ENCODE assay signal across 8 mouse cellular contexts in genomic region chr10:79649070-79649751, GRCm38 (mm10). TPM values are rescaled to one million over a fixed set of nuclear protein-coding genes. Genes with fewer than 3 reads are reported as not detected.
DNase-seq lines count a peak whose midpoint lies in the region; ATAC-seq and TF ChIP-seq lines count a peak whose summit lies in the region.

No protein-coding gene starts in this region.

- DNase-seq in left cerebral cortex, adult 18-20 months (ENCODE audit: low spot score in 2 of 2): peak; percentile 82 to 89
- no peak for DNase-seq in left cerebral cortex, adult 11 months (ENCODE audit: low spot score)
- peak; percentile 70 for DNase-seq in cerebellum, adult 11-12 months
- peak; percentile 90 for DNase-seq in hindbrain, postnatal 0 days (ENCODE audit: low spot score)
- DNase-seq in layer of hippocampus, postnatal 25 days (ENCODE audit: extremely low spot score in 1 of 2, low spot score in 1 of 2): peak; percentile 67 to 88
- peak; percentile 73 for DNase-seq in skeletal muscle tissue, adult 2 months (ENCODE audit: low read depth, low spot score)

- H3K27me3 ChIP-seq in forebrain, embryonic 16.5 days (replicated peaks; ENCODE audit: control insufficient read depth, insufficient read depth, low read length): no peaks in the 10 kb centered on the region; the same call in 1 of the 2 replicates
- H3K27me3 ChIP-seq in hindbrain, postnatal 0 days (ENCODE audit: insufficient read depth, low read length): no peaks in the 10 kb centered on the region

- no peak overlapping the region for H3K4me3 ChIP-seq in forebrain, embryonic 16.5 days (replicated peaks; ENCODE audit: low read length)
- H3K4me3 ChIP-seq in hindbrain, postnatal 0 days (ENCODE audit: low read length): no peak overlapping the region

- H3K4me1 ChIP-seq in forebrain, embryonic 16.5 days (replicated peaks; ENCODE audit: control insufficient read depth, insufficient read depth, low read length): no peaks in the 10 kb centered on the region
- H3K4me1 ChIP-seq in hindbrain, postnatal 0 days (ENCODE audit: insufficient read depth, low read length): no peaks in the 10 kb centered on the region

- no peak overlapping the region for H3K9ac ChIP-seq in forebrain, embryonic 16.5 days (replicated peaks; ENCODE audit: low read depth, low read length)
- H3K9ac ChIP-seq in hindbrain, postnatal 0 days (replicated peaks; ENCODE audit: low read length): no peak overlapping the region

- TF ChIP-seq CTCF in hindbrain, postnatal 0 days (IDR thresholded peaks at IDR 0.05; ENCODE audit: low read depth): peak; percentile 98

- ATAC-seq in forebrain, embryonic 16.5 days: peak; percentile 78
- peak; percentile 79 for ATAC-seq in hindbrain, postnatal 0 days
- ATAC-seq in megakaryocyte-erythroid progenitor cell, adult 5-6 weeks (replicated peaks; ENCODE audit: low FRiP score, low TSS enrichment, poor library complexity, severe bottlenecking): peak; percentile 88

- H3K4me2 ChIP-seq in forebrain, embryonic 16.5 days (ENCODE audit: low read length): no peak overlapping the region
- no peak overlapping the region for H3K4me2 ChIP-seq in hindbrain, postnatal 0 days (ENCODE audit: low read depth, low read length)

- H3K9me3 ChIP-seq in forebrain, embryonic 16.5 days (ENCODE audit: control insufficient read depth, low read length): no peaks in the 10 kb centered on the region
- no peaks in the 10 kb centered on the region for H3K9me3 ChIP-seq in hindbrain, postnatal 0 days (ENCODE audit: low read length)

- no peak overlapping the region for H3K27ac ChIP-seq in forebrain, embryonic 16.5 days (ENCODE audit: low read length)
- H3K27ac ChIP-seq in hindbrain, postnatal 0 days: no peak overlapping the region

- H3K36me3 ChIP-seq in forebrain, embryonic 16.5 days (ENCODE audit: control insufficient read depth, insufficient read depth): no peaks in the 10 kb centered on the region
- H3K36me3 ChIP-seq in hindbrain, postnatal 0 days (ENCODE audit: insufficient read depth, low read length): no peaks in the 10 kb centered on the region

- WGBS in forebrain, embryonic 16.5 days: 30% methylated on average over 7 of the region's 7 CpGs
- WGBS in hindbrain, postnatal 0 days: 30% methylated on average over 7 of the region's 7 CpGs

RNA-seq across cellular contexts. Expression of gene Odf3l2, which starts 3.7 kb away (rescaled TPM):
- under 1 TPM in 1 of 2 experiments, not detected in 1; 0.82 TPM for total RNA-seq in left cerebral cortex, adult 18-20 months (2021)
- 0.28 TPM in 1 of 2 replicates, not detected in the other for polyA plus RNA-seq in forebrain, embryonic 16.5 days (2015; fragmentation: Nextera tagmentation; extraction: Ambion mirVana)
- 0.42 and 2.0 TPM in 2 replicates for total RNA-seq in hindbrain, postnatal 0 days (2014; rRNA removed)
- polyA plus RNA-seq in hindbrain, postnatal 0 days (2015; fragmentation: Nextera tagmentation; extraction: Ambion mirVana): 0.60 and 0.71 TPM in 2 replicates
- under 1 TPM in 1 of 2 experiments, not detected in 1; 0.22 TPM for total RNA-seq in layer of hippocampus, postnatal 25 days (2021)
- not detected in 2 replicates for total RNA-seq in megakaryocyte-erythroid progenitor cell, adult 5-6 weeks (2014; fragmentation: Nextera tagmentation)
- not detected in 2 replicates for total RNA-seq in megakaryocyte-erythroid progenitor cell, adult 5-6 weeks (2017)

RNA-seq across cellular contexts. Expression of gene Shc2, which starts 11.5 kb away (rescaled TPM):
- 10 to 100 TPM; 44.3 to 50.1 TPM for total RNA-seq in left cerebral cortex, adult 18-20 months (2021)
- 12.3 and 16.0 TPM in 2 replicates for polyA plus RNA-seq in forebrain, embryonic 16.5 days (2015; fragmentation: Nextera tagmentation; extraction: Ambion mirVana)
- 66.2 and 67.9 TPM in 2 replicates for total RNA-seq in hindbrain, postnatal 0 days (2014; rRNA removed)
- 19.8 and 21.3 TPM in 2 replicates for polyA plus RNA-seq in hindbrain, postnatal 0 days (2015; fragmentation: Nextera tagmentation; extraction: Ambion mirVana)
- 10 to 100 TPM; 39.2 to 48.2 TPM for total RNA-seq in layer of hippocampus, postnatal 25 days (2021)
- not detected in 2 replicates for total RNA-seq in megakaryocyte-erythroid progenitor cell, adult 5-6 weeks (2014; fragmentation: Nextera tagmentation)
- not detected in 2 replicates for total RNA-seq in megakaryocyte-erythroid progenitor cell, adult 5-6 weeks (2017)

RNA-seq across cellular contexts. Expression of gene Madcam1, which starts 15.1 kb away (rescaled TPM):
- not detected for total RNA-seq in left cerebral cortex, adult 18-20 months (2021)
- 0.57 and 1.0 TPM in 2 replicates for polyA plus RNA-seq in forebrain, embryonic 16.5 days (2015; fragmentation: Nextera tagmentation; extraction: Ambion mirVana)
- 0.90 and 2.1 TPM in 2 replicates for total RNA-seq in hindbrain, postnatal 0 days (2014; rRNA removed)
- 0.98 and 1.4 TPM in 2 replicates for polyA plus RNA-seq in hindbrain, postnatal 0 days (2015; fragmentation: Nextera tagmentation; extraction: Ambion mirVana)
- not detected for total RNA-seq in layer of hippocampus, postnatal 25 days (2021)
- not detected in 2 replicates for total RNA-seq in megakaryocyte-erythroid progenitor cell, adult 5-6 weeks (2014; fragmentation: Nextera tagmentation)
- total RNA-seq in megakaryocyte-erythroid progenitor cell, adult 5-6 weeks (2017): not detected in 2 replicates

RNA-seq across cellular contexts. Expression of gene Tpgs1, which starts 20.0 kb away (rescaled TPM):
- 10 to 100 TPM; 69.8 to 77.1 TPM for total RNA-seq in left cerebral cortex, adult 18-20 months (2021)
- 75.9 and 76.6 TPM in 2 replicates for polyA plus RNA-seq in forebrain, embryonic 16.5 days (2015; fragmentation: Nextera tagmentation; extraction: Ambion mirVana)
- total RNA-seq in hindbrain, postnatal 0 days (2014; rRNA removed): 117 and 135 TPM in 2 replicates
- polyA plus RNA-seq in hindbrain, postnatal 0 days (2015; fragmentation: Nextera tagmentation; extraction: Ambion mirVana): 132 and 133 TPM in 2 replicates
- 10 to 100 TPM; 74.9 to 79.7 TPM for total RNA-seq in layer of hippocampus, postnatal 25 days (2021)
- 8.5 and 10.8 TPM in 2 replicates for total RNA-seq in megakaryocyte-erythroid progenitor cell, adult 5-6 weeks (2014; fragmentation: Nextera tagmentation)
- 2.9 and 4.1 TPM in 2 replicates for total RNA-seq in megakaryocyte-erythroid progenitor cell, adult 5-6 weeks (2017)

RNA-seq across cellular contexts. Expression of gene Cdc34, which starts 32.8 kb away (rescaled TPM):
- total RNA-seq in left cerebral cortex, adult 18-20 months (2021): 10 to 100 TPM; 75.4 to 77.5 TPM
- 61.1 and 71.1 TPM in 2 replicates for polyA plus RNA-seq in forebrain, embryonic 16.5 days (2015; fragmentation: Nextera tagmentation; extraction: Ambion mirVana)
- 65.1 and 76.7 TPM in 2 replicates for total RNA-seq in hindbrain, postnatal 0 days (2014; rRNA removed)
- polyA plus RNA-seq in hindbrain, postnatal 0 days (2015; fragmentation: Nextera tagmentation; extraction: Ambion mirVana): 69.8 and 71.3 TPM in 2 replicates
- 10 to 100 TPM; 67.1 to 77.7 TPM for total RNA-seq in layer of hippocampus, postnatal 25 days (2021)
- 134 and 152 TPM in 2 replicates for total RNA-seq in megakaryocyte-erythroid progenitor cell, adult 5-6 weeks (2014; fragmentation: Nextera tagmentation)
- 128 and 236 TPM in 2 replicates for total RNA-seq in megakaryocyte-erythroid progenitor cell, adult 5-6 weeks (2017)

Comparison
In these comparisons a context has a peak if more than half of its experiments do, and no peak if none do; other contexts are left out.
1. RNA of gene Shc2, which starts 11.5 kb away (total RNA-seq): 66.2 to 67.9 TPM in hindbrain, postnatal 0 days, 44.3 to 50.1 TPM in left cerebral cortex, adult 18-20 months and 39.2 to 48.2 TPM in layer of hippocampus, postnatal 25 days; not detected in megakaryocyte-erythroid progenitor cell, adult 5-6 weeks; every median in the first group is over 10 times any median in the second.
2. Peak in every context shown above with its lines, with median percentiles within 50 percentile points of each other: ATAC-seq.